Mouse (Mus musculus): ENCODE results near the gene Mrap. TPM values are rescaled to one million over a fixed set of nuclear protein-coding genes. Genes with fewer than 3 reads are reported as not detected.

The Mrap gene
- polyA plus RNA-seq (2014; fragmentation: Nextera tagmentation; extraction: Ambion mirVana) = 0.49 and 0.59 TPM in 2 replicates

DNA sequence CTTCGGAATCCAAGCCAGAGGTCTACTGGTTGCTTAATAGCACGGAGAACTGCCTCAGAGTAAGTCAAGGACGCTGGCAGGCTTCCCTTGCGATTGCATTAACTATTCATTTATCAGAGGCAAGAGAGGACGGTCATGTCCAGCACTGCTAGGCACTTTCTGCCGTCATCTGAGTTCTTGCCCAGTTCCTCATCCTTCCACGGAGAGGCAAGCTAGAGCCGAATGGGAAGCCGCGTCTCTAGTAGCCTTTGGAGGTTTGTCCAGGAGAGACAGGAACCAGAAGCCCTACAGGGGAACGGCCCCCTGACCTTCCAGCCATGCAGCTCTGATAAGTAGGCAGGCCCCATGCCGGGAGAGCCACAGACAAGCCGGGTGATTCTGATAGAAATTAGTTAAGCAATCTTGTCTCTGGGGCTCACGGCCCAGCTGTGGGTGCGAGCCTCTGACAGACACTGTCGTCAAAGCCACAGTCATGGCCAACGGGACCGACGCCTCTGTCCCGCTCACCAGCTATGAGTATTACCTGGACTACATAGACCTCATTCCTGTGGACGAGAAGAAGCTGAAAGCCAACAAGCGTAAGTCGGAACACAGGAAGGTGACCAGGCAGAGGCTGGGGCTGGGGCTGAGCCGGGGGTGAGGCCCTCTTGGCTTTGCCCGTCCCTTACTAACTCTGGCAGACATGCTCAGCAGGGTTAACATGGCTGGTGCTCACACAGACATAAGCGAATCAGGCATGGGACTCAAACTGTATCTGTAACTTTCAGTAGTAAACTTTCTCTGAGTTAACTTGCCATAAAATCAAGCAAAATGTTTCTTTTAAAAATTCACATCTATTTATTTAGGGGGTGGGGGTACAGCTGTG is at the start of gene Mrap:
Gene Mrap (plus strand): TSS at position 116 of the 865 bp plus-strand sequence.
- H3K36me3 ChIP-seq (ENCODE audit: control insufficient read depth, insufficient read depth, low read length) = no peaks in the 10 kb centered on the region
- H3K9ac ChIP-seq (ENCODE audit: low read length) = no peak within 1 kb of the TSS
- no peaks in the 10 kb centered on the region for H3K9me3 ChIP-seq (ENCODE audit: control insufficient read depth, low read length)
- H3K27me3 ChIP-seq (ENCODE audit: control insufficient read depth, insufficient read depth, low read length) = no peaks in the 10 kb centered on the region
- DNase-seq (ENCODE audit: low spot score, missing footprints) = peak; percentile 26
- H3K4me3 ChIP-seq (ENCODE audit: low read depth, low read length) = no peak within 1 kb of the TSS
- H3K27ac ChIP-seq (ENCODE audit: low read depth, low read length) = no peak within 1 kb of the TSS
- no peaks in the 10 kb centered on the region for H3K4me1 ChIP-seq (ENCODE audit: control insufficient read depth, insufficient read depth, low read length)
- WGBS = 87% methylated on average over 26 of the region's 26 CpGs
- H3K4me2 ChIP-seq = no peak within 1 kb of the TSS
- no peak for ATAC-seq (ENCODE audit: low FRiP score)

DNA sequence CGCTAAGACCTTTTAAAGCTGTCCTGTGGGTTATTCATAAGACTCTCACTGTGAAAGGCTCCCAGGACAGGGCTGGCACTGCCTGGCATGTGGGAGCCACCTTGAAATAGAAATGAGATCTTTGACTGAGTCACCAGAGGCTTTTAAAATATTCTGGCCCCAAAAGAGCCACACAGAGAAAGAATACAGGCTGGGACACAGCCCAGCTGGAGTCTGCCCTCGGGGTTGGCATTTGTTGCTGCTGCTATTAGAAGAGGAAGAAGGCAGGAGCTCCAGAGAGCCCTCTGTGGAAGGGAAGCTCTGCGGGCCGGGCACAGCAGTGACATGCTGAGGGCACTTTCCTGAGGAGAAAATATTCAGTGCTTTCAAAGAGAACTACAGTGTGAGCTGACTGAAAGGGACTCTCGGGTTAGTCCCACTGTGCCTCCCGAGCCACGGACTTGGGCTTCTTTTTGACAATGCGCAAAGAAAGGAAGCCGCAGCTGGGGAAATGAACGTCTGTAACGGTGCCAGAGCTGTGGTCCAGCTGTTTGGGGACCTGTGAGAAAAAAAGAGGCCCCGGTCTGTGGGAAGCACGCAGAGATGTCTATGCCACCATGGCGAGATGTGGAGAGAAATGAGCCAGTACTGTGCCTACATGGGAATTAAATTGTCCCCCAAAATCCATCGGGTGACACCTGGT is 45.2 kb upstream of the Mrap start:
- DNase-seq (ENCODE audit: low spot score, missing footprints) (no peak), ATAC-seq (ENCODE audit: low FRiP score) (no peak)
- 80% methylated on average over 15 of the region's 15 CpGs for WGBS
- H3K9ac ChIP-seq (ENCODE audit: low read length) = no peak overlapping the region
- no peak overlapping the region for H3K27ac ChIP-seq (ENCODE audit: low read depth, low read length)
- H3K4me2 ChIP-seq = no peak overlapping the region
- H3K4me1 ChIP-seq (ENCODE audit: control insufficient read depth, insufficient read depth, low read length) = no peaks in the 10 kb centered on the region
- no peaks in the 10 kb centered on the region for H3K27me3 ChIP-seq (ENCODE audit: control insufficient read depth, insufficient read depth, low read length)
- no peaks in the 10 kb centered on the region for H3K9me3 ChIP-seq (ENCODE audit: control insufficient read depth, low read length)
- H3K36me3 ChIP-seq (ENCODE audit: control insufficient read depth, insufficient read depth, low read length) = no peaks in the 10 kb centered on the region
- no peak overlapping the region for H3K4me3 ChIP-seq (ENCODE audit: low read depth, low read length)

GRCm38 (mm10) chr16:90693625-90694024 is 44.4 kb upstream of the Mrap start:
- ATAC-seq (ENCODE audit: low FRiP score) = no peak
- Histone ChIP-seq H3K9me3 (ENCODE audit: control insufficient read depth, low read length) (no peaks in the 10 kb centered on the region), H3K9ac (ENCODE audit: low read length) (no peak overlapping the region), H3K27ac (ENCODE audit: low read depth, low read length) (no peak overlapping the region), H3K4me2 (no peak overlapping the region), H3K36me3 (ENCODE audit: control insufficient read depth, insufficient read depth, low read length) (no peaks in the 10 kb centered on the region), H3K27me3 (ENCODE audit: control insufficient read depth, insufficient read depth, low read length) (no peaks in the 10 kb centered on the region), H3K4me1 (ENCODE audit: control insufficient read depth, insufficient read depth, low read length) (no peaks in the 10 kb centered on the region), H3K4me3 (ENCODE audit: low read depth, low read length) (no peak overlapping the region)
- whole genome bisulfite sequencing = 90% methylated on average over 5 of the region's 5 CpGs
- DNase-seq (ENCODE audit: low spot score, missing footprints) = no peak

- H3K9ac ChIP-seq (ENCODE audit: low read length) = no peak overlapping the region
- no peak overlapping the region for H3K4me2 ChIP-seq
- H3K36me3 ChIP-seq (ENCODE audit: control insufficient read depth, insufficient read depth, low read length) = no peaks in the 10 kb centered on the region
- DNase-seq (ENCODE audit: low spot score, missing footprints) (peak; percentile 65), ATAC-seq (ENCODE audit: low FRiP score) (no peak)
- H3K27ac ChIP-seq (ENCODE audit: low read depth, low read length) = no peak overlapping the region
- no peaks in the 10 kb centered on the region for H3K9me3 ChIP-seq (ENCODE audit: control insufficient read depth, low read length)
- no peak overlapping the region for H3K4me3 ChIP-seq (ENCODE audit: low read depth, low read length)
- WGBS = 65% methylated on average over 9 of the region's 9 CpGs
- H3K27me3 ChIP-seq (ENCODE audit: control insufficient read depth, insufficient read depth, low read length) = no peaks in the 10 kb centered on the region
- no peaks in the 10 kb centered on the region for H3K4me1 ChIP-seq (ENCODE audit: control insufficient read depth, insufficient read depth, low read length)
Observed at GRCm38 (mm10) chr16:90694719-90695118, 43.3 kb upstream of the Mrap start.

DNA sequence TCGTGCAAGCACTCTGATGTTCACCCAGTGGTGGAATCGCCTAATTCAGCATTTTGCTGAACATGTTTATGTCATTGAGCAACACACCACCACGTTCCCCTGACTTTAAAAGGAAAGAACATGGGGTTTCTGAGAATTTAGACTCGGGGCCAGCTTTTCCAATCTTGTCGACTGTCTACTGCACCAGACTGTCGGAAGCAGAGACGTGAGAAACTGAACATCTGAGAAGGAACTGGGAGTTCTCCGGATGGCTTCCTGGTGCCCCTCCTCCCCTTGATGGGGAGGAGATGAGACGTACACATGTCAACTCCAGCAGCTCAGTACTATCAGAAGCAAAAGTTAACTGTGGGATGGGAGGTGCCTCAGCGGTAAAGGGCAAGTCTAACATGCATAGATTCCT is 42.9 kb upstream of the Mrap start:
- H3K4me3 ChIP-seq (ENCODE audit: low read depth, low read length) = no peak overlapping the region
- DNase-seq (ENCODE audit: low spot score, missing footprints) (peak; percentile 78), ATAC-seq (ENCODE audit: low FRiP score) (no peak)
- H3K4me2 ChIP-seq = no peak overlapping the region
- H3K27me3 ChIP-seq (ENCODE audit: control insufficient read depth, insufficient read depth, low read length) = no peaks in the 10 kb centered on the region
- H3K9me3 ChIP-seq (ENCODE audit: control insufficient read depth, low read length) = no peaks in the 10 kb centered on the region
- 82% methylated on average over 10 of the region's 10 CpGs for WGBS
- no peaks in the 10 kb centered on the region for H3K4me1 ChIP-seq (ENCODE audit: control insufficient read depth, insufficient read depth, low read length)
- H3K27ac ChIP-seq (ENCODE audit: low read depth, low read length) = no peak overlapping the region
- H3K36me3 ChIP-seq (ENCODE audit: control insufficient read depth, insufficient read depth, low read length) = no peaks in the 10 kb centered on the region
- no peak overlapping the region for H3K9ac ChIP-seq (ENCODE audit: low read length)

GRCm38 (mm10) chr16:90696306-90696705 is 41.7 kb upstream of the Mrap start:
- Histone ChIP-seq H3K36me3 (ENCODE audit: control insufficient read depth, insufficient read depth, low read length) (no peaks in the 10 kb centered on the region), H3K9ac (ENCODE audit: low read length) (no peak overlapping the region), H3K27me3 (ENCODE audit: control insufficient read depth, insufficient read depth, low read length) (no peaks in the 10 kb centered on the region), H3K4me3 (ENCODE audit: low read depth, low read length) (no peak overlapping the region), H3K27ac (ENCODE audit: low read depth, low read length) (no peak overlapping the region), H3K9me3 (ENCODE audit: control insufficient read depth, low read length) (no peaks in the 10 kb centered on the region), H3K4me2 (no peak overlapping the region), H3K4me1 (ENCODE audit: control insufficient read depth, insufficient read depth, low read length) (no peaks in the 10 kb centered on the region)
- ATAC-seq (ENCODE audit: low FRiP score) (no peak), DNase-seq (ENCODE audit: low spot score, missing footprints) (no peak)
- 69% methylated on average over 9 of the region's 9 CpGs for WGBS

DNA sequence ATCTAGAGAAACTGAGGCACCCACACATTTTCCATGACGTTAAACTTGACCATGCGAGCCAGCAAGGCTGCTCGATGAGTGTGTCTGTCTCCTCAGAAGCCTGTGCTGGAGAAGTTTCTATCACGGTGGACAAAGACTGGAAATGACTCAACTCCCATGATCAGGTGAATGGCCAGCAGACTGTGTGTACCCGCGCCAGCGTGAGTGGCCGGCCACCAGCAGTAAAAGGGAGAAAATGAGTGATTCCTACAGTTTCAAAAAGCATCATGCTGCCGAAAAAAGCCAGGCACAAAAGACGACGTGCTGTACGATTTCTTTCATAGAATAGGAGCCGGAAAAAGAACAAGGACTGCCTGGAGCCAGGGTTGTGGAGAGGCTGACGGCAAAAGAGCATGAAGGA is 38.6 kb upstream of the Mrap start:
- DNase-seq (ENCODE audit: low spot score, missing footprints) (no peak), ATAC-seq (ENCODE audit: low FRiP score) (no peak)
- Histone ChIP-seq H3K4me1 (ENCODE audit: control insufficient read depth, insufficient read depth, low read length) (no peaks in the 10 kb centered on the region; the same call in 1 of the 2 replicates), H3K4me3 (ENCODE audit: low read depth, low read length) (no peak overlapping the region), H3K4me2 (no peak overlapping the region), H3K36me3 (ENCODE audit: control insufficient read depth, insufficient read depth, low read length) (no peaks in the 10 kb centered on the region), H3K9ac (ENCODE audit: low read length) (no peak overlapping the region), H3K9me3 (ENCODE audit: control insufficient read depth, low read length) (no peaks in the 10 kb centered on the region), H3K27me3 (ENCODE audit: control insufficient read depth, insufficient read depth, low read length) (no peaks in the 10 kb centered on the region), H3K27ac (ENCODE audit: low read depth, low read length) (no peak overlapping the region)
- WGBS = 92% methylated on average over 14 of the region's 14 CpGs

GRCm38 (mm10) chr16:90701541-90701940 is 36.5 kb upstream of the Mrap start:
- Histone ChIP-seq H3K9ac (ENCODE audit: low read length) (no peak overlapping the region), H3K27me3 (ENCODE audit: control insufficient read depth, insufficient read depth, low read length) (no peaks in the 10 kb centered on the region), H3K36me3 (ENCODE audit: control insufficient read depth, insufficient read depth, low read length) (no peaks in the 10 kb centered on the region), H3K4me2 (no peak overlapping the region), H3K4me3 (ENCODE audit: low read depth, low read length) (no peak overlapping the region), H3K4me1 (ENCODE audit: control insufficient read depth, insufficient read depth, low read length) (no peaks in the 10 kb centered on the region; the same call in 1 of the 2 replicates), H3K27ac (ENCODE audit: low read depth, low read length) (no peak overlapping the region), H3K9me3 (ENCODE audit: control insufficient read depth, low read length) (no peaks in the 10 kb centered on the region)
- ATAC-seq (ENCODE audit: low FRiP score) = no peak
- WGBS = 98% methylated on average over 2 of the region's 2 CpGs
- DNase-seq (ENCODE audit: low spot score, missing footprints) = no peak

- DNase-seq (ENCODE audit: low spot score, missing footprints) = peak; percentile 70
- no peak overlapping the region for H3K27ac ChIP-seq (ENCODE audit: low read depth, low read length)
- 24% methylated on average over 1 of the region's 1 CpGs for WGBS
Observed at GRCm38 (mm10) chr16:90703646-90704045, 34.4 kb upstream of the Mrap start.

More at GRCm38 (mm10) chr16:90703646-90704045, 34.4 kb upstream of the Mrap start:
- H3K36me3 ChIP-seq (ENCODE audit: control insufficient read depth, insufficient read depth, low read length) = no peaks in the 10 kb centered on the region
- H3K4me2 ChIP-seq = no peak overlapping the region
- no peaks in the 10 kb centered on the region for H3K27me3 ChIP-seq (ENCODE audit: control insufficient read depth, insufficient read depth, low read length)
- ATAC-seq (ENCODE audit: low FRiP score) = no peak
- no peak overlapping the region for H3K9ac ChIP-seq (ENCODE audit: low read length)
- H3K4me3 ChIP-seq (ENCODE audit: low read depth, low read length) = no peak overlapping the region
- no peaks in the 10 kb centered on the region for H3K9me3 ChIP-seq (ENCODE audit: control insufficient read depth, low read length)
- H3K4me1 ChIP-seq (ENCODE audit: control insufficient read depth, insufficient read depth, low read length) = no peaks in the 10 kb centered on the region; the same call in 1 of the 2 replicates
